Mouse (Mus musculus) CD4-positive helper T cell, adult 2 months (primary cell): ENCODE measurements at regions not wholly inside any gene's neighbourhood (a gene's known extent, or its start where the extent isn't known, plus 50 kb on each side); places are given as distances from the start of the nearest gene placed in this dataset.

Source experiments
- DNase-seq: peaks from one replicate; pipeline ENCODE4 v3.0.0-alpha.2; 2012; ENCODE audit warnings: low read depth, missing footprints, low spot score

- DNase-seq = no peak
Measured at GRCm38 (mm10) chr9:115361191-115361590, 51.0 kb upstream of the Stt3b start.

- DNase-seq = no peak
Measured at GRCm38 (mm10) chr9:115361881-115362280, 51.7 kb upstream of the Stt3b start.

- no peak for DNase-seq
Measured at GRCm38 (mm10) chr9:115362486-115362885, 52.3 kb upstream of the Stt3b start.

- DNase-seq = no peak
Measured at GRCm38 (mm10) chr9:115364919-115365861, 55.0 kb upstream of the Stt3b start.

- no peak for DNase-seq
Measured at GRCm38 (mm10) chr9:115367808-115368207, 57.6 kb upstream of the Stt3b start.

GRCm38 (mm10) chr9:115380276-115380675 lies 70.1 kb upstream of the Stt3b start:
- no peak for DNase-seq

- DNase-seq = no peak
Measured at GRCm38 (mm10) chr9:115382824-115383475, 72.7 kb upstream of the Stt3b start.

GRCm38 (mm10) chr9:115383935-115384334 lies 73.7 kb upstream of the Stt3b start:
- no peak for DNase-seq

GRCm38 (mm10) chr9:115384345-115384744 lies 74.1 kb upstream of the Stt3b start:
- no peak for DNase-seq

- DNase-seq = peak; percentile 55
Measured at GRCm38 (mm10) chr9:115387471-115388360, 77.5 kb upstream of the Stt3b start.

GRCm38 (mm10) chr9:115388361-115388759 lies 78.1 kb upstream of the Stt3b start:
- no peak for DNase-seq

GRCm38 (mm10) chr9:115389082-115389481 lies 78.9 kb upstream of the Stt3b start:
- DNase-seq = no peak

- peak; percentile 66 for DNase-seq
Measured at GRCm38 (mm10) chr9:115390880-115391281, 80.7 kb upstream of the Stt3b start.

GRCm38 (mm10) chr9:115395511-115395910 lies 85.3 kb upstream of the Stt3b start:
- DNase-seq = no peak

GRCm38 (mm10) chr9:115400461-115400860 lies 90.2 kb upstream of the Stt3b start:
- no peak for DNase-seq

GRCm38 (mm10) chr9:115401405-115402151 lies 91.4 kb upstream of the Stt3b start:
- DNase-seq = no peak

GRCm38 (mm10) chr9:115402661-115403060 lies 92.4 kb upstream of the Stt3b start:
- no peak for DNase-seq

GRCm38 (mm10) chr9:115403354-115403968 lies 93.2 kb upstream of the Stt3b start:
- no peak for DNase-seq

GRCm38 (mm10) chr9:115407901-115408470 lies 97.8 kb upstream of the Stt3b start:
- DNase-seq = peak; percentile 55

- DNase-seq = no peak
Measured at GRCm38 (mm10) chr9:115408886-115409285, 98.7 kb upstream of the Stt3b start.
